Mouse (Mus musculus) bone marrow macrophage, adult 2 months (primary cell): ENCODE data around the gene Cnrip1.

Experiments used
- CTCF ChIP-seq: IDR thresholded peaks from 2 replicates; pipeline ENCODE4 v1.5.1; 2012; ENCODE audit warnings: low read depth, mild to moderate bottlenecking, low read length, moderate library complexity
- POLR2A ChIP-seq: IDR thresholded peaks from 2 replicates; pipeline ENCODE4 v1.6.1; 2012; ENCODE audit warnings: mild to moderate bottlenecking, low read depth, low read length, borderline replicate concordance

GRCm38 (mm10) chr11:17002739-17003373, 48.5 kb upstream of the Cnrip1 start:
- TF ChIP-seq POLR2A (no peak), CTCF (no peak)
